Mouse (Mus musculus): Measurements from ENCODE around the gene P2ry12.

DNA sequence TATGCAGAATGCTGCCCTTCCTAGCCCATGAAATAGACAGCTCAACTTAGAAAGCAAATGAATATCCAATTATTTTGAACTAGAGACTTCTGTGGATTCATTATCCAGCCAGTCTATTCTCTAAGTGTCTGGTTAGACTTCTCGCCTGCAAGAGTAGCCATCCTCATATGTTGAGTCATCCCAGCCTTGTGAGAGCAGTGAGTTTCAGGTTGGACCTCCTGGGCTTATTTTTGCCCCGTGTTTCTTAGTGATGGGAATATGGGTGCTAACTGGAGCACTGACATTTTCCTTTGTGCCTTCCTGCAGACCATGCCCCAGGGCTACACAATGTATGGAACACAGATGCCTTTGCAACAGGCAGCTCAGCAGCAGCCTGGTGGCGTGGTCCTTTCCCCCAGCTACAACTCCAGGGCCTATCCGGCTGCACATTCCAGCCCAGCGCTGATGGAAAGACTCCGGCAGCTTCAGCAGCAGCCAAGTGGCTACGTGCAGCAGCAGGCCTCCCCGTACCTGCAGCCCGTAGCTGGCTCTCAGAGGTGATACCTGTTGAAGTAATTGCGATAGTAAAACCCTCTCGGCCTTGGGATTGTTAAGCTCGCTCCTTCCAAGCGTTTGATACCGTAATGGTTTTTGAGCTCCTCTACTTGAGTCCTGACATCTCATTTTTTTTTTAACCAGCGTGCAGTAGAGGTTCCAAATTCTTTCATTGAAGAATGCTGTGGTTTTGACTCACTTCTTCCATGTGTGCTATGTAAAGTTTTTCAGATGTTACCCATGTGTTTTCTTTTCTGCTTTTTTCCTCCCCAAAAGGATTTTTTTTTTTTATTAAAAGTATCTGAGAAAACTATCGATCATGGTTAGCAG lies 33.3 kb upstream of the P2ry12 start:
- TF ChIP-seq HCFC1 (IDR thresholded peaks at IDR 0.05; ENCODE audit: borderline replicate concordance, insufficient read depth, low read length) (no peak), MAFK (IDR thresholded peaks at IDR 0.05; ENCODE audit: insufficient read depth, low read depth, low read length) (no peak), ZNF384 (IDR thresholded peaks at IDR 0.05; ENCODE audit: low read depth, low read length) (no peak), ZC3H11A (IDR thresholded peaks at IDR 0.05; ENCODE audit: borderline replicate concordance, low read depth, low read length) (no peak)
